Mouse (Mus musculus) forebrain, embryonic 14.5 days (tissue): ENCODE data around the gene Vps8. TPM values are rescaled to one million over a fixed set of nuclear protein-coding genes. Genes with fewer than 3 reads are reported as not detected.

Experiments
- ATAC-seq: fragments of 200-750 bp; cut with Nextera tagmentation; 2 replicates; pipeline ENCODE4 v1.8.0; 2017; ENCODE audit warnings: mild to moderate bottlenecking, moderate library complexity
- DNase-seq: peaks from one replicate; pipeline ENCODE4 v3.0.0-alpha.2; 2015; ENCODE audit warnings: low spot score
- H3K27ac ChIP-seq: fragments of 300-500 bp; sonication (generic); 2 replicates; pipeline ENCODE4 v1.5.1; 2014; ENCODE audit warnings: low read depth, mild to moderate bottlenecking, control low read depth, low read length, moderate library complexity
- H3K27me3 ChIP-seq: fragments of 300-500 bp; sonication (generic); replicated peaks from 2 replicates; pipeline ENCODE4 v1.6.1; 2014; ENCODE audit warnings: low read length, control low read depth, mixed read lengths; ENCODE audit not compliant: control insufficient read depth, insufficient read depth
- H3K36me3 ChIP-seq: fragments of 300-500 bp; sonication (generic); 2 replicates; pipeline ENCODE4 v1.6.1; 2014; ENCODE audit warnings: low read length, control low read depth; ENCODE audit not compliant: control insufficient read depth, insufficient read depth
- H3K4me1 ChIP-seq: fragments of 300-500 bp; sonication (generic); 2 replicates; pipeline ENCODE4 v1.6.1; 2014; ENCODE audit warnings: antibody characterized with exemption, low read length, control low read depth; ENCODE audit not compliant: control insufficient read depth, insufficient read depth
- H3K4me2 ChIP-seq: fragments of 300-500 bp; sonication (generic); 2 replicates; pipeline ENCODE4 v1.6.1; 2014; ENCODE audit warnings: mild to moderate bottlenecking, control low read depth, low read length
- H3K4me3 ChIP-seq: fragments of 300-500 bp; sonication (generic); 2 replicates; pipeline ENCODE4 v1.5.1; 2014; ENCODE audit warnings: low read depth, low read length, control low read depth
- H3K9ac ChIP-seq: fragments of 300-500 bp; sonication (generic); 2 replicates; pipeline ENCODE4 v1.6.1; 2014; ENCODE audit warnings: mild to moderate bottlenecking, low read length, control low read depth, moderate library complexity
- H3K9me3 ChIP-seq: fragments of 300-500 bp; sonication (generic); replicated peaks from 2 replicates; pipeline ENCODE4 v1.6.1; 2016; ENCODE audit warnings: low read length, control low read depth, mixed read lengths; ENCODE audit not compliant: control insufficient read depth
- WGBS: fragments of 180-500 bp; shearing (Covaris S2); extraction: QIAGEN DNeasy Blood & Tissue Kit; methylation state at CpG from one replicate; pipeline ENCODE4 v1.1.7; 2014; 5-methylcytosine and 5-hydroxymethylcytosine counted together
- polyA plus RNA-seq: library from polyadenylated mRNA; unstranded; fragments of >200 nt; fragmentation: Nextera tagmentation; extraction: Ambion mirVana; gene quantifications from 2 replicates; pipeline ENCODE4 v1.2.1, GENCODE M21; 2014

The Vps8 gene
- polyA plus RNA-seq, 1 experiment from 2014 or later = 33.0 TPM

DNA sequence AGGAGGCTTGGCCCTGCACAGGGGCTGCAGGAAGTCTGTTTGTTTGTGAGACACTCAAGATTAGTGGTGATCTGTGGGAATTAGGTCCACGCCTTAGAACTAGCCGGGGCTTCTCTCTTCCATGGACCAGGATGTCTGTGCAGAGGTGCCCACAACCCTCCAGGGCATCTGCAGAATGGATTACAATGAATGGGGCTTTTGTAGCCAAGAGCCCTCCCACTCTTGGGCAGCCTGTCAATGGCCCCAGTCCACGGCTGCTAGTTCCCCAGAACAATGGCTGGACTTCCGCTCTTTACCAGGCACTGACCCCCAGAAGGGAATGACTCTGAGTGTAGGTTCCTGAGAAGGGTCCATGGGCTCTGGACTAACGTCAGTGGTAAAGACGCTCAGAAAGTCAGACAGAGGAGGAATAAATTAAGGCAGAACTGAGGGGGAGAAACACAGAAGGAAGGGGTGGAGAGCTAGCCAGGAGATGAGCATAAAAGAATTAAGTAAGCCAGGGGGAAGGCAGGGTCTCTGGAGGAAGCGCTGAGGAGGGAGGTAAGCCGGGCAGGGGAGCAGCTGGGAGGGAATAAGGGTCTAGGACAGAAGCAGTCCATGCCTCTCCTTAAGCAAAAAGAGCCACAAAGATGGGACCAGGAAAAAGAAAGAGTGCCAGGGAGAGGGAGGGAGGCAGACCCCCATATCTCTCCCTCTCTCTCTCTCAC lies 24.4 kb upstream of the Vps8 start:
- 2% methylated on average over 8 of the region's 8 CpGs for WGBS
- H3K9me3 ChIP-seq = no peaks in the 10 kb centered on the region
- H3K4me2 ChIP-seq = peak overlapping the region; percentile 25; the same call in 1 of the 2 replicates
- peaks cover 13% of the 10 kb centered on the region for H3K4me1 ChIP-seq
- no peaks in the 10 kb centered on the region for H3K36me3 ChIP-seq
- no peak overlapping the region for H3K4me3 ChIP-seq
- peak overlapping the region; percentile 60 for H3K27ac ChIP-seq
- H3K9ac ChIP-seq = no peak overlapping the region
- no peaks in the 10 kb centered on the region for H3K27me3 ChIP-seq
- ATAC-seq (peak; percentile 35; the same call in 1 of the 2 replicates), DNase-seq (peak; percentile 45)

DNA sequence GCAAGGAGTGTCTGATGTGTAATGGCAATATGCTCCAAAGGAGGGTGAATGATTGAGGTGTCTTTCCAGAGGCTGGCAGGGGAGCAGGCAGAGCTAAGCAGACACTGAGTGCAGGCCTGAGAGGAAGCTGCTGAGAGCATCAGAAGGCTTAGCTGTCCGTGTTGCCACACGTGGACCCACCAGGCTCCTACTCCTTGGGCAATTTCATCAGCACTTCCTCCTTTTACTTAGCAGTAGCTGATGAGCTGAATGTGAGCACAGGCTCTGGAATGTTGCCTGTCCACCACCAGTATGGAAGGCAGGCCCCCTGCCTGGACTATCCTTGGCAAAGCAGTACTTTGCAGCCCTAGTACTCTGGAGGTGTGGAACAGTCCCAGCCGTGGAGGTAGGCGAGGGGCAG lies 23.0 kb upstream of the Vps8 start:
- peaks cover 13% of the 10 kb centered on the region for H3K4me1 ChIP-seq
- DNase-seq (no peak), ATAC-seq (no peak)
- no peaks in the 10 kb centered on the region for H3K9me3 ChIP-seq
- no peaks in the 10 kb centered on the region for H3K36me3 ChIP-seq
- 90% methylated on average over 4 of the region's 4 CpGs for WGBS
- H3K27me3 ChIP-seq = no peaks in the 10 kb centered on the region
- no peak overlapping the region for H3K4me2 ChIP-seq
- H3K27ac ChIP-seq = no peak overlapping the region
- no peak overlapping the region for H3K4me3 ChIP-seq
- H3K9ac ChIP-seq = no peak overlapping the region

DNA sequence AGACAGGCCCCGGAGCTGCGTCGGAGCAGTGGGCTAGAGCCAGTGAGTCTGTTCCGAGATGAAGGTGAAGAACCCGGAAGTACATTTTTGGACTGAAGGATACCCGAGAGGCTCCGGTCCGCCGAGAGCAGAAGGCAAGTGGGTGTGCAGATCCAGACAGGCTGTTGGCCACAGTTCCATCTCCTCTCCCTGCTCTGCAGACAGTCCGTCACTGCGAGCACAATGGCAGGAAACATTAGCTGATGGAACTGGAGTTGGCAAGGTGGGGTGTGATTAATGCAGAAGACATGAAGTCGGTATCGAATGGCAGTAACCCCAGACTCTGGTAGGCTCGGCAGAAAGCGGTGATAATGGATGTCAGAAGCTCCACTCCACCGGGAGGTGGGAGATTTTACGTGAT lies 20.9 kb upstream of the Vps8 start:
- ATAC-seq (no peak), DNase-seq (no peak)
- H3K4me2 ChIP-seq = no peak overlapping the region
- 82% methylated on average over 17 of the region's 17 CpGs for WGBS
- H3K27ac ChIP-seq = no peak overlapping the region
- no peak overlapping the region for H3K4me3 ChIP-seq
- peaks cover 13% of the 10 kb centered on the region for H3K4me1 ChIP-seq
- H3K36me3 ChIP-seq = no peaks in the 10 kb centered on the region
- no peaks in the 10 kb centered on the region for H3K9me3 ChIP-seq
- no peak overlapping the region for H3K9ac ChIP-seq
- no peaks in the 10 kb centered on the region for H3K27me3 ChIP-seq

DNA sequence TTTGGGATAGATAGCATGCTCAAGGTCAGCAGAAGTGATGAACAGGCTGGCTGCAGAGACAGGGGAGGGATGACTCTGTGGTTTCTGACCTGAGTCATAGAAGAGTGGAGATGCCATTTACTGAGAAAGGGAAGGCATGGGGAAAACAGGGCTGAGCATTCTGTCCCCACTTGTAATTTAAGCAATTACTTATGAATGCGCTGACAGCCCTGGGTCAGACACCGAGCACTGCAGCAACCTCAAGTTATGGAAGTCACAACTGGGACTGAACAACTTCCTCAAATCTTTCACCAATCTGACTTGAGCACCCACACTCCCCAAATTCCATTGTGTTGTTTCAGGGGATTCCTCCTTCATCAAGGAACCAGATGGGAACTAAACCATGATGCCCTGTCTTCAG lies 19.5 kb upstream of the Vps8 start:
- H3K27me3 ChIP-seq = no peaks in the 10 kb centered on the region
- H3K4me1 ChIP-seq = peaks cover 5% of the 10 kb centered on the region
- 93% methylated on average over 2 of the region's 2 CpGs for WGBS
- H3K27ac ChIP-seq = no peak overlapping the region
- no peaks in the 10 kb centered on the region for H3K9me3 ChIP-seq
- no peak overlapping the region for H3K4me2 ChIP-seq
- no peaks in the 10 kb centered on the region for H3K36me3 ChIP-seq
- DNase-seq (no peak), ATAC-seq (no peak)
- H3K4me3 ChIP-seq = no peak overlapping the region
- no peak overlapping the region for H3K9ac ChIP-seq

DNA sequence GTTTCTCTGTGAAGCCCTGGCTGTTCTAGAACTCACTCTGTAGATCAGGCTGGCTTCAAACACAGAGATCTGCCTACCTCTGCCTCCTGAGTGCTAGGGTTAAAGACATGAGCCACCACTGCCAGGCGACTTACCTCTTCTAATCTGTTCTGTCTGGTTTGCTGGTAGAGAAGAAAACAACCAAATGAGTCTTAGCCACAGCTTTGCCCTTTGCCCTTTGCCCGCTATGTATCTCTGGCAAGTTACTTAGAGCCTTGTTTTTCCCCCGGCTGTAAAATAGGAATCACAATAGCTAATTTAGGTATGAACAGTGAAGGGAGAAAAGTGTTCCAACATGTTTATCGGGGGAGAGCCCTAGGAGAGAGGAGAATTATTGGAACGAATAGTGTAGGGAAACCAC lies 18.3 kb upstream of the Vps8 start:
- Histone ChIP-seq H3K9me3 (no peaks in the 10 kb centered on the region), H3K27ac (no peak overlapping the region), H3K27me3 (no peaks in the 10 kb centered on the region), H3K36me3 (no peaks in the 10 kb centered on the region), H3K9ac (no peak overlapping the region), H3K4me1 (no peaks in the 10 kb centered on the region), H3K4me3 (no peak overlapping the region), H3K4me2 (no peak overlapping the region)
- ATAC-seq (no peak), DNase-seq (no peak)
- WGBS = 66% methylated on average over 5 of the region's 5 CpGs

DNA sequence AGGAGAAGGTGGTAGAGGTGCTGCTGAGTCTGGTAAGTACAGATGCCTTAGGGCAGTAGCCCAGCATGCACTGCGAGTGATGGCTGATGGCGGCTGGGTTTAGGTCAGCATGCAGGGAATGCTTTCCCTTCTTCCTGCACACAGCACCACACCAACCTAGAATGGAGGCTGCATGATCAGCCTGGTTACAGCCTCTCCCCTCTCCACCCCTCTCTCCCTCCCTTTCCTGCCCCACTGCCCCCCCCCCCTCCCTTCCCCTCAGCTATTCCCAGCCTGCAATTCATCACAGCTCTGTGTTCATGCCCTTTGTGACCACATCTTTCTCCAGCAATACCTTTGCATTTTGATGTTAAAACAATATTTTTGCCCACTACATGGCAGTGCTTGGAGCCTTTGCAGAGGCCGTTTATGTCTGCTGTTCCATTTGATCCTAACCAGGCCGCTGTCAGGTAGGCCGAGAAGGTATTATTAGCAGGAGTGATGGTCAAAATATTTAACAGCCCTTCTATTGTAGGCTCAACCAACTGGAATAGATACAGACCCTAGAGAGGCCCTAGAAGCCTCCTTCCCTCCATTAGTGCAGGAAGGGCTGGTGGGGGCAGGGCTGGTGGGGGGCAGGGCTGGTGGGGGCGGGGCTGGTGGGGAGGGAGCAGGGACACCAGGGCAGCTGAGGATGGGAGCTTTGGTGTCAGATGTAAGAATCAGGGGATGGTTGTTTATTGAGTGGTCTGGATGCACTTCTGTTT lies 17.5 kb upstream of the Vps8 start:
- Histone ChIP-seq H3K4me2 (no peak overlapping the region), H3K27me3 (no peaks in the 10 kb centered on the region), H3K9me3 (no peaks in the 10 kb centered on the region), H3K36me3 (no peaks in the 10 kb centered on the region), H3K9ac (no peak overlapping the region), H3K27ac (no peak overlapping the region), H3K4me3 (no peak overlapping the region), H3K4me1 (no peaks in the 10 kb centered on the region)
- no peak for DNase-seq
- 57% methylated on average over 6 of the region's 6 CpGs for WGBS
- ATAC-seq = no peak

DNA sequence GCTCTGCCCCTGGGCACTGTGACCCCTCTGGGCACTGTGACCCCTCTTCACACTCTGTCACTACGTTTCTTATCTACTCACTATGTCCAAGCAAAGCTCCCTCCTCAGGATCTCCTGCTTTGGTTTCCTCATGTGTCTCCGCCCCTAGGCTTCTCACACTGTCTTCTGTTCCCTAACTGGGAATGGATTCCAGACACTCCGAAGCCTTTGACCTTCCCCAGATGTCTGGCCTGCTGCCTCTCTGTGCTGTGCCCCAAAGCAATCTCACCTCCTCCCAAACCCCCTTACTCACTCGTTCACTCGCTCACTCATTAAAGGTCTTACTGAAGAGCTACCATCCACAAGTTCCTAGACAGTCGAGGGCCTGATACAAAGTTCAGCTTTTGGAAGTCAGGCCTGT lies 16.8 kb upstream of the Vps8 start:
- H3K27me3 ChIP-seq = no peaks in the 10 kb centered on the region
- H3K9me3 ChIP-seq = no peaks in the 10 kb centered on the region
- ATAC-seq (no peak), DNase-seq (no peak)
- H3K4me3 ChIP-seq = no peak overlapping the region
- H3K36me3 ChIP-seq = no peaks in the 10 kb centered on the region
- H3K4me2 ChIP-seq = no peak overlapping the region
- no peak overlapping the region for H3K9ac ChIP-seq
- H3K27ac ChIP-seq = no peak overlapping the region
- 80% methylated on average over 6 of the region's 6 CpGs for WGBS
- H3K4me1 ChIP-seq = no peaks in the 10 kb centered on the region

DNA sequence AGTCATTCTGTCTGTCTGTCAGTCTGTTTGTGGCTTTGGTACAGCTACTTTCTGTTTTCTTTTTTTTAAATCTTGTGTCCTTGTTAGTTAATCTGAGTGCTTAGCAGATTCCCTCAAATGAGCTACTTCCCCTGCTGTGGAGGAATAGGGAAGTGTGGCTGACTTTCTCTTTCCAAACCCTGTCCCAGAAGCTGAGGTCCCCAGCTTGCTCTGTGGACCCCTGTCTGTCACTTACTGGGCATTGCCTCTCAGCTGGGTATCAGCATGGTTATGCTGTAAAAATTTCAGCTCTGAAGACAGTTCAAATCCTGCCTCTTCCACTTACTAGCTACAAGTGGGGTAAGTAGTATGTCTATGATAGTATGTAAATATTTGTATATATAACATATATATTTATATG lies 11.1 kb upstream of the Vps8 start:
- no peak overlapping the region for H3K4me3 ChIP-seq
- H3K27me3 ChIP-seq = no peaks in the 10 kb centered on the region
- no peak overlapping the region for H3K27ac ChIP-seq
- no peak overlapping the region for H3K9ac ChIP-seq
- ATAC-seq (no peak), DNase-seq (no peak)
- no peak overlapping the region for H3K4me2 ChIP-seq
- no peaks in the 10 kb centered on the region for H3K4me1 ChIP-seq
- H3K9me3 ChIP-seq = no peaks in the 10 kb centered on the region
- no peaks in the 10 kb centered on the region for H3K36me3 ChIP-seq

DNA sequence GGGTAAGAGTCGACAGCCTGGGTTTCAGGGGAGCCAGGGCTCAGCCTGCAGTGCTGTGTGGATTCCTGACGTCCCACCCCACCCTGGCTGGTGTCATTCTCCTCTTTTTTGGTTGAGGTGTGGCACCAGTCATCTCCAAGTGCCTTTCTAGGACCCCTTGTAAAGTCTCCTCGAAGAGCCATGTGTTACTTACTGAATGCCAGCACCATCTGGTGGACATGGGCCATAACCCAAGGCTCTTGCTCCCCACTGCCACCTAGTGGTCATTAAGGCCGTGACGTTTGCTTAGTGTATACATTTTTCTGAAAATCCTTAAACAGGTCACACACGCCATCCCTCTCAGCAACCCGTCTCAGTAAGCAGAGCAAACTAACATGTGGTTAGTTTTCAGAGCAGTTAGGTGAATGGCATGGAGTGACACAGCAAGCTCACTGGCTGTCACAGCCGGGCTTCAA lies 10.3 kb upstream of the Vps8 start:
- ATAC-seq (peak; percentile 72), DNase-seq (peak; percentile 91)
- no peaks in the 10 kb centered on the region for H3K9me3 ChIP-seq
- H3K27ac ChIP-seq = no peak overlapping the region
- no peak overlapping the region for H3K9ac ChIP-seq
- H3K4me3 ChIP-seq = no peak overlapping the region
- WGBS = 21% methylated on average over 8 of the region's 8 CpGs
- H3K36me3 ChIP-seq = no peaks in the 10 kb centered on the region
- H3K27me3 ChIP-seq = no peaks in the 10 kb centered on the region
- H3K4me2 ChIP-seq = no peak overlapping the region
- H3K4me1 ChIP-seq = no peaks in the 10 kb centered on the region
